Mouse (Mus musculus) heart, adult 18-20 months (tissue): ENCODE measurements around the gene Prss16. TPM values are rescaled to one million over a fixed set of nuclear protein-coding genes. Genes with fewer than 3 reads are reported as not detected.

Experiments used
- DNase-seq, 2 experiments: peaks; one replicate each; pipeline ENCODE4 v3.0.0; 2021 to 2022; ENCODE audit warnings: mixed read lengths in 1 of 2
- total RNA-seq, 2 experiments: library from RNA; stranded (reverse); gene quantifications; 2 replicates each; pipeline ENCODE4 v1.2.3; 2021

Gene Prss16
- total RNA-seq, 2 experiments from 2014 or later = not detected

DNA sequence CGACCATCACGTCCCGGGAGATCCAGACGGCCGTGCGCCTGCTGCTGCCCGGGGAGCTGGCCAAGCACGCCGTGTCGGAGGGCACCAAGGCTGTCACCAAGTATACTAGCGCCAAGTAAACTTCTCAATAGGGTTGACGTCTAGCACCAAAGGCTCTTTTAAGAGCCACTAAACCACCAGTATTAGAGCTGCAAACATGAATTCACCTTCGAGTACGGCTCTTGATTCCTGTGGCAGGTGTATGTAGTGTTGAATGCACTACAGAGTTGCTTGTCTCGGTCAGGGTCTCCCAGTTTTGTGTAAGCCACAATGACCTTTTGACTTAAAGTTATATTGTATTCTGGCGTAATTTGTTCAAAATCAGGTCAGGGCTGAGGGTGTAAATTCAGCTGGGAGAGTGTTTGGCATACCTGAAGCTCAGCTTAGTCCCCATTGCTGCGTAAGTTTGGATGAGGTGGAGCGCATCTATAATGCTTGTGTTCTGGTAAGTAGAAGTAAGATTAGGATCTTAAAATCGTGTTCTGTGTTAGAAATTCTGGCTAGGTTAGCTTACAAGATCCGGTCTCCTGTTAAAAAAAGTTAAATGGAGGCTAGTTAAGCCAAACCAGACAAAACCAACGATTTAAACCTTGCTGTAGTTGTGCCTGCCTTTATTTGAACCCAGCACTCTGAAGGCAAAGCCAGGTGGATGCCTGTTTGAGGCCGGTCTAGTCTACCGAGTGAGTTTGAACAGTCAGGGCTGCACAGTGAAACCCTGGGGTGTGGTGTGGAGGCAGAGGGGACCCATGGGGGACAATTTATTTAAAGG lies 26.8 kb upstream of the Prss16 start:
- DNase-seq = no peak

DNA sequence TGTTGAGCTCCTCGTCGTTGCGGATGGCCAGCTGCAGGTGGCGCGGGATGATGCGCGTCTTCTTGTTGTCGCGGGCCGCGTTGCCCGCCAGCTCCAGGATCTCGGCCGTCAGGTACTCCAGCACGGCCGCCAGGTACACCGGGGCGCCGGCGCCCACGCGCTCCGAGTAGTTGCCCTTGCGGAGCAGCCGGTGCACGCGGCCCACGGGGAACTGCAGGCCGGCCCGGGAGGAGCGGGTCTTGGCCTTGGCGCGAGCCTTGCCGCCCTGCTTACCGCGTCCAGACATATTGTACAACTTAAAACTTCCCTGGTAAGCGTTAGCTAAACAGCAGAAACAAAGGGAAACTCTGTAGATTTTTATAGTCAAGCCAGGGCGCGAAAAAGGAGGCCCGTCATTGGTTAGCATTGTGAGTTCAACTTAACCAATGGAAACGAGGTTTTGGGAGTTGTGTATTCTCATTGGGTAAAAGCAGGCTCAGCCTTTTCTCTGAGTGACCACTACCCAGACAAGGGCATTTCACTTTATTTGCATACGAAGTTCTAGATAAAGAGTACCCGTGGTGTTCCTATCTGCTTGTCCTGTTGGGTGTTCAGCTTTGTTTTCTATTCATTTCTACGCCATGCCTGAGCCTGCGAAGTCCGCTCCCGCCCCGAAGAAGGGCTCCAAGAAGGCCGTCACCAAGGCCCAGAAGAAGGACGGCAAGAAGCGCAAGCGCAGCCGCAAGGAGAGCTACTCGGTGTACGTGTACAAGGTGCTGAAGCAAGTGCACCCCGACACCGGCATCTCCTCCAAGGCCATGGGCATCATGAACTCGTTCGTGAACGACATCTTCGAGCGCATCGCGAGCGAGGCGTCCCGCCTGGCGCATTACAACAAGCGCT lies 26.0 kb upstream of the Prss16 start, which contains the start of the genes Hist1h2ah and Hist1h2bk:
Hist1h2ah (minus strand) TSS at position 302 of the 882 bp plus-strand sequence.
Hist1h2bk (plus strand) TSS at position 604 of the 882 bp plus-strand sequence.
- peak; percentile 90 to 91 for DNase-seq

GRCm38 (mm10) chr13:22034443-22035266 lies 25.1 kb upstream of the Prss16 start:
- DNase-seq = no peak

DNA sequence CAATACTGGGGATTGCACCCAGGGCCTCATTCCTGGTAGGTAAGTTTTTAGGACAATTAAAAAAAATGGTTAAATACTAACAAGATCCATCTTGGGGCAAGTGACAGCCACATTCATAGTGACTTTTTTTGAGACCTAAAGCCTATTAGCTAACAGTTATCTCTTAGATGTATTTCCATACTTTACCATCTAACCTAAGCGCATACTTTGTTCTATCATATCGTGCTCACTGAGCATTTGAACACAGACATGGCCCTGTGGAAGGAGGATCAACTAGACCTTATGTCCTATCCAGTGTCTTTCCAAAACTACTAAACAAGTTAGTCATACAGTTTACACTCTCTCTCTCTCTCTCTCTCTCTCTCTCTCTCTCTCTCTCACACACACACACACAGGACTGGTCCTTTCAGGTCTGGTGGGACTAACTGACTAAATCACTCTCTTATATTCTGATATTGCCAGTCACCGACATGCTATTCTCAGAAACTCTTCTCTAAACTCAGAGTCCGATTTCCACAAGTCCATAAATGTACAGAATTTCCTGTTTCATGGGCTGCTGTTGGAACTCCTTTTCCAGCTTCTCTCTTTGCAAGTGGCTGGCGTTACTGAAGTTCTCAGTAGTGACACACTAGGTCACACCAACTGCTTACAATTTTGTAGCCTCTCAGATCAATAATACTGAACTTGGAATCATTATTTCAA lies 24.4 kb upstream of the Prss16 start:
- DNase-seq = no peak

GRCm38 (mm10) chr13:22030493-22030892 lies 21.0 kb upstream of the Prss16 start:
- peak in 1 of 2 experiments; percentile 58 for DNase-seq

GRCm38 (mm10) chr13:22029928-22030327 lies 20.4 kb upstream of the Prss16 start:
- no peak for DNase-seq

- peak; percentile 95 to 98 for DNase-seq
Measured at GRCm38 (mm10) chr13:22028673-22029460, 19.3 kb upstream of the Prss16 start.

DNA sequence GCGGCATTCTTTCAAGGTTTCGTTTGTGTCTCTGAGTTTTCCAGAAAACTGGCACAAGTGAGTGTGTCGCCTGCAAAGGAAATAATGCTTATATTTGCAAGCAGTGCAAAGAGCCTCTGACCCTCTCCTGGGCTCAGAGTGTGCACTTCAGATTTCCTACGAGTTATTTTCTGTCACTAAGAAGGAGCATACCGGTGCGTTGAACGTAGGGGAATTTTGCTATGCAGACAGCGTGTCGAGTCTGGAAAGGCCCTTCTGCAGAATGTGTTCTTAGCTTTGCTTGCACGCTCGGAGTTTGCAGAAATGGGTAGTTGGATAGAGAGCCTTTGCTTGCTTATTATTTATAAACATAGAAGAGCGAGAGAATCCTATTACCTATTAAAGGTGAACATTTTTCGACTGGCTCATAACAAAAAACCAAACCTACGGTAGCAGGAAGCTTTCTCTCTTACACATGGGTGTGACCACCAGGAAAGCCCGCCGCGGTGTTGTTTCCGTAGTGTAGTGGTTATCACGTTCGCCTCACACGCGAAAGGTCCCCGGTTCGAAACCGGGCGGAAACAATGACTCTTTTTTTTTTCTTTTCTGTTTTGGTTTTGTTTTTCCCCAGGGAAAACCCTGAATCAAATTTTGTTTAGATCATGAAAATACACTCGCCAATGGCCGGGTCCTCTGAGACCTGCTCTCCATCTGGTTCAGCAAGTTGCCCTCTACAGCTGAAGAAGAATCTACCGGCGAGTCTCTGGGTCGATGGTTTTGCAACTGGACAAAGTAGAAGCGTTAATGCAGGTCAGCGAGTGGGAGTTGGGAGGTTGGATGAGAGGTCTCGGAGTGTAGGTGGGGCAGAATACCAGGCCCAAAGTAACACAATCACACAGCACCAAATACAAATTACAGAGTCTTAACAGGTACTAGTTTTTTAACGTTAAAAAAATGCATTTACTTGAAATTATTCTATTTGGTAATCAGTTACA lies 16.8 kb upstream of the Prss16 start:
- peak; percentile 83 to 95 for DNase-seq

- peak; percentile 89 to 96 for DNase-seq
Measured at GRCm38 (mm10) chr13:22022241-22022640, 12.7 kb upstream of the Prss16 start.

DNA sequence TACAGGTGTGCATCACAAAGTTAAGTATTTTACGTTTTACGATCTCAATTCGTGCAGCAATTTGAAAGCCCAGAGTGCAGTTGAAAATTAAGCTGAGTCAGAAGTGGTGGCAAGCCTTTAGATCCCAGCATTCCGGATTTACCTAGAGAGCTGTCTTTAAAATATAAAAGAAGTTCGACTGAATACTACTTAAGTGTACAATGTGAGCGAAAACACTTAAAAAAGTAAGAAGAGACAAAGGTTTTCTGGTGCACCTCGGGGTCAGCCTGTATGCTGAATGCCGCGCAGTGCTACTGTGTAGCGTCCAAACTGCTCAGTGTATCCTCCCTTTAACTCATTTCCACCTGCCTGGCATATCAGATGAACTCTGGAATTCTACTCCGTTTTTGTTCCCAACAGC lies 12.0 kb upstream of the Prss16 start:
- DNase-seq = peak in 1 of 2 experiments; percentile 53

- DNase-seq = peak; percentile 83 to 93
Measured at GRCm38 (mm10) chr13:22020901-22021339, 11.4 kb upstream of the Prss16 start.

DNA sequence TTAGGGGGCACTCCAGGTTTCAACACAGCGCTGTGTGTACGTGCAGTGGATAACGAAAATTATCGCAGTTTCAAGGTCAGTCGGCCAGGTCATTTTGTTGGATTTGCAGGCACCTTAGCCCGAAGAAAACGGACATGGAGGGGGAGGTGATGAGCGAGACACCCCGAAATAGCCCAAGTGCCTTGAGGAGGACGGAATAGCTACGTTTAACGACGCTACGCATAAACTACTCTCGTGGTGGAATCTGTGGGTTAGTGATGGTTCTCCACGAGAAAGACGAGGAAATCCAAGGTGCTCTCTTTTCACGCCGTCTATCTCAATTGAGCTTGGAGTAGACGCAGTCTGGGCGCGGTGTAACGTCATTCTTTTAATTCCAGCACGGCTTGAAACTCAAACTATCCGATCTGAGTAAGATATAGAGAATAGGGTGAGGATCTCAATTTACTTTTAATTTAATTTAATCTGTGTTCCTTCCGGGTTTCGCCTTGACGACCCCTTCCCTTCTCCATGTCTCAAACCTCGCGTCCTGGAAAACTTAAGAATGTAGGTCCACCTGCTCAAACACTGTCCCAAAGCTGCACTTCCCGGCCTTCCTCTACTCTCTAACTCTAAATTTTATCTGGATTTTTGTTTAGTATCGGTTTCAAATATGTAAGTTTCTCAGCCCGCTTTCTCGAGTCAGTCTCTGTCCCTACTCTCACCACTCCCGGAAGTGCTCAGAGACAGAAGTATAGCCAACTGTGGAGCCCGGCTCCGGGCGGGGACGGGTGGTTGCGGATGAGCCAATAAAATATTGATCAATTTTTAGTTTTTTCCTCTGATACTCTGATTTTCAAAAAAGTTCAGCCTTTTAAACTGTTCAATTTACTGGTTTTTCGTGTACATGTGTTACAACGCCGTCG lies 10.6 kb upstream of the Prss16 start:
- DNase-seq = peak; percentile 36 to 54

DNA sequence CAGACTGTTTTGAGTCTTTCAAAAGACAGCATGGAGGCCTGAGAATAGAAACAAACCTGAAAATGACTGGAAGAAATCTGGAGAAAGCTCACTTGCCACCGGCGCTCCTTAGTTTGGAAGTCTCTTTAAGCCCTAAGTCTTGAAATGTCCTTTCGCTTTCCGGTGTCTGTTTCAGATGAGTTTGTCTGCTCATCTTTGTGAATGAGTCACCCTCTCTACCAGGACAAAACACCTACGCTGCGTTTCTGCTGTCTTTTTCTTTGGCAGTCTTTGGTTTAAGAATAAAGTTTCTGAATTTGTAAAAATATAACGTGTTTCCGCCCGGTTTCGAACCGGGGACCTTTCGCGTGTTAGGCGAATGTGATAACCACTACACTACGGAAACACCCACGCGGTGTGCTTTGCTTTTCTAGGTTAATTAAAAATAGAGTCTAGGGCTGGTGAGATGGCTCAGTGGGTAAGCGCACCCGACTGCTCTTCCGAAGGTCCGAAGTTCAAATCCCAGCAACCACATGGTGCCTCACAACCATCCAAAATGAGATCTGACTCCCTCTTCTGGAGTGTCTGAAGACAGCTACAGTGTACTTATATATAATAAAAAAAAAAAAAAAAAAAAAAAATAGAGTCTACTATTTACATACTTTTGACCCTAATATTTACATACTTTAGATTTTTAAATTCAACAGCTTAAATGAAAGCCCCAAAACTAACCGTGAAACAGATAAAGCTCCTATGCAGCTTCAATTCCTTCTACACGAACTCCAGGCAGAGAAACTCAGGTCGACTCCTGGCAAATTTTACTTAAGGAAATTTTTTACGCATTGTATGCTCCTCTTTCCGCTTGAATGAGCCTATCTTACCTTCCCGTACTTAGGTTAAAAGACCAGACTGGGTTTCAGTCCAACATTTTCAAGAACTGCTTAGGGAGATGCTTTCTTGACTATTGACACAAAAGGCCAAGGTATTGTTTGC lies 6.2 kb upstream of the Prss16 start:
- DNase-seq = peak; percentile 77 to 89

DNA sequence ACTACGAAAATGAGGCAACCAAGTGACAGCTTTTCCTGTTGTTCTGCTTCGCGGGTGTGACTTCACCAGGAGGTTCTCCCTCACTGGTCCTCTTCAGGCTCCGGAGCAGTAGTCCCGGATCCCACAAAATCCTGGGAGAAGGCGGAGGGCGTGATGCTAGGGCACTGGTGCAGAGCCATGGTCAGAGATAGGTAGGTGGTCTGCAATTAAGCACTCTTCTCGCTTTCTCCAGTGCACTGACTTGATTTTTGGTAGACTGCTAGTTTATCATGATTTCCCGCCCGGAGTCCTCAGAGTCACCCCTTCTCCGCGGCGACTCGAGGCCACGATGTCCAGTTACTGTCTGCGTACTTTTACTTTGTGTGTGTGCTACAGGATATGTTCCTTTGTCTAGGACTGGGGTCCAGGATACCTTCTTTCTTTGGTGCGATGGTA lies 4.9 kb upstream of the Prss16 start:
- DNase-seq = peak in 1 of 2 experiments; percentile 51

DNA sequence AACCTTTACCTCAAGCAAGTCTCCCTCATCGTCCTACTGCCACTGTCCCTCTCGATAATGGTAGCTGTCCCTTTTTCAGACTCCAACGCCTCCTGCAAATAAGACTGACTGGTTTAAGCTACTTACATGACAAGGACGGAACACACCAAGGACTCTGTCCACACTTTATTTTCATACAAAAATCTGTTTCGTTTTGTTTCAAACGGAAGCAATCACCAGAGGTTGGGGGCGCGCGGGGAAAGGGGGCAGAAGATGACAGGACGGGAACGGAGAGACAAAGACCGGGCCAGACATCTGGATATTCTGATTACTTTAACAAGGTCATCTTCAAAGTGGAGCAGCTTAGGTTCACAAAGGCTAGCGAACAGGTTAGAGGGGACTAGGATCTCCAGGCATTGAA lies 4.2 kb upstream of the Prss16 start:
- peak in 1 of 2 experiments; percentile 32 for DNase-seq

DNA sequence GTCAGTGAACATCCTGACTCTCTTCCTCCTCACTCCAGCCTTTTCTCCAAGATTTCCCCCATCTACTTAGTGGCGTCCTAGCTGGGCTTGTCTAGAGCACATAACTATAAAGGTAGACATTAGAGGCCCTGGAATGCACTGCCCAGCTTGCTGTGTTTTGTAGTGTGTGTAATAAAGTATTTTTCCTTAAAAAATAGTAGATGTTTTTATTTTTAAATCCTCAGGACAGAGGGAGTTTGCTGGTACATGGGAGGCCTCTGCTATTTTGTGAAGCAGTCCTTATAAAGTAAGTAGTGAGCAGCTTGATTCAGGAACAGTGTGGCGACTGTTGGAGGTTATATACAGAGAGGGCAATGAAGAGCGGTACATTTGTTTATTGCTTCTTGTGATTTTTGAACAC lies 835 bp downstream of the Prss16 start:
- no peak for DNase-seq

GRCm38 (mm10) chr13:22007872-22008271 lies 1.7 kb downstream of the Prss16 start:
- DNase-seq = no peak
